Mouse (Mus musculus) c-Kit-positive CD71-positive TER-119-positive erythroid progenitor cells, embryonic 14.5 days (primary cell): ENCODE results near the gene Fgf2.
A peak's percentile ranks its signal among the peaks of the same experiment; 100 is the strongest.

Experiments
- DNase-seq: peaks from one replicate; pipeline ENCODE4 v3.0.0-alpha.2; 2013; ENCODE audit warnings: low spot score

The Fgf2 gene

GRCm38 (mm10) chr3:37348221-37349165 is at the start of gene Fgf2:
Gene Fgf2 (plus strand): TSS chr3:37348346.
- no peak for DNase-seq

- DNase-seq = no peak
These were observed 48.7 kb upstream of the Fgf2 start for GRCm38 (mm10) chr3:37299470-37299869.

GRCm38 (mm10) chr3:37302685-37303084 is 45.5 kb upstream of the Fgf2 start:
- DNase-seq = peak; percentile 81

GRCm38 (mm10) chr3:37303392-37304139 is 44.6 kb upstream of the Fgf2 start:
- DNase-seq = peak; percentile 71

GRCm38 (mm10) chr3:37311897-37312369 is 36.2 kb upstream of the Fgf2 start:
- no peak for DNase-seq

GRCm38 (mm10) chr3:37312370-37312941 is 35.7 kb upstream of the Fgf2 start, which contains the start of the genes Bbs12 and Cetn4:
Gene Bbs12 (plus strand): TSS chr3:37312554.
Gene Cetn4 (minus strand): TSS chr3:37312708.
- peak; percentile 92 for DNase-seq

GRCm38 (mm10) chr3:37313371-37313770 is 34.8 kb upstream of the Fgf2 start:
- DNase-seq = peak; percentile 53

GRCm38 (mm10) chr3:37316233-37316632 is 31.9 kb upstream of the Fgf2 start:
- DNase-seq = no peak

- DNase-seq = no peak
These were observed 23.8 kb upstream of the Fgf2 start for GRCm38 (mm10) chr3:37324310-37324709.

GRCm38 (mm10) chr3:37325317-37326112 is 22.6 kb upstream of the Fgf2 start:
- DNase-seq = no peak

- no peak for DNase-seq
These were observed 21.5 kb upstream of the Fgf2 start for GRCm38 (mm10) chr3:37326627-37327026.

GRCm38 (mm10) chr3:37328489-37328888 is 19.7 kb upstream of the Fgf2 start:
- DNase-seq = no peak

GRCm38 (mm10) chr3:37329963-37330362 is 18.2 kb upstream of the Fgf2 start:
- DNase-seq = no peak

- peak; percentile 53 for DNase-seq
These were observed 16.1 kb upstream of the Fgf2 start for GRCm38 (mm10) chr3:37331999-37332449.

- DNase-seq = no peak
These were observed 14.1 kb upstream of the Fgf2 start for GRCm38 (mm10) chr3:37334053-37334452.

- DNase-seq = peak; percentile 27
These were observed 7.0 kb upstream of the Fgf2 start for GRCm38 (mm10) chr3:37341110-37341509.

- DNase-seq = no peak
These were observed 5.3 kb upstream of the Fgf2 start for GRCm38 (mm10) chr3:37342811-37343210.

GRCm38 (mm10) chr3:37347671-37348070 is 475 bp upstream of the Fgf2 start:
- DNase-seq = no peak

- DNase-seq = no peak
These were observed 1.0 kb downstream of the Fgf2 start for GRCm38 (mm10) chr3:37349166-37349548.

GRCm38 (mm10) chr3:37350386-37350785 is 2.2 kb downstream of the Fgf2 start:
- DNase-seq = no peak

- DNase-seq = no peak
These were observed 5.9 kb downstream of the Fgf2 start for GRCm38 (mm10) chr3:37353951-37354481.
